Comparison of ENCODE assay signal across 9 mouse cellular contexts in the genomic region with DNA sequence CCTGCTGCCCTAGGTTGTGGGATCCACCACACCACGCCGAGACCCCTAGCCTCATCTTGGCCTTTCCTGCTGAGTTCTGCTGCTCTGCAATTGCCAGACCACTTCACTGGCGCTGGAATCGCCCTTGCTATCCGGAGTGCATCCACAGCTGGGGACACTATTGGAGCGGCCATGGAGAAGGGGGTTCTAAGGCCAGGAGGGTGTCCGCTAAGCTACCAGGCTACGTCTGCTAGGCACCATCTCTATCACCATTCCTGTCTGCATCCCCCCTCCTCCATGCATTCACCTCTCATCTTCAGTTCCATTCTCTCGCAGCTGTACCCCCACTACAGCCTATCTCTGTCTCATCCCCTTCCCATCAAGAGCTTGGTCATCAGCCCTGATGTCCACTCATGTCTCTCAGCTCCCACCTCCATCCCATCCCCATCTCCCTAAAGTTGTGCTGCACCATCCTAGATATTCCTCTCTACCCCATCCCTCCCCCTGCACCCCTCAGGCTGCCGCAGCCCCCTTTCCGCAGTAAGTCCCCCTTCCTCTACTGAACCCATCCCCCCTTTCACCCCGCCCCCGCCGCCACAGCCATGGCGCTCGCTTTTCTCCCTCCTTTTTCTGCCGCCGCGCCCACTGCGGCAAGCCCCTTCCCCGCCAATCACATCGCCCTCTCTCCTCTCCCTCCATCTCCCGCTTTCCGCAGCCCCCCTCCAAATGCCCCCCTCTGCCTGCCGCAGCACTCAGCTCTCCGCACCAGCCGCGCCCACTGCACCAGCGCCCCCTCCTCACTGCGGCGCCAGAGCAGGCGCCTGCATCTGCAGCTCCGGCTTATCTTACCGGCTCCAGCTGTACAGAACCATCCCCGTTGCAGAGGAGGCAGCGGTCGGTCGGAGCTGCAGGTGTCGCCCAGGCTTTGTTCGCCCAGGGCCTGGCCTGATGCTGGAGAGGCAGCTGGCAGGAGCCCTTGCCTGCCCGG. TPM values are rescaled to one million over a fixed set of nuclear protein-coding genes. Genes with fewer than 3 reads are reported as not detected.
A peak's percentile ranks its signal among the peaks of the same experiment; 100 is the strongest.
DNase-seq lines count a peak whose midpoint lies in the region; ATAC-seq and TF ChIP-seq lines count a peak whose summit lies in the region.
"Had no signal": no experiment of that assay in that cellular context is flagged by ENCODE, and none has a peak within 500 bp of the region (broad histone marks: within the 10 kb centered on the region; RNA-seq: fewer than 3 reads in every experiment).

No protein-coding gene starts in this region.

- H3K27ac ChIP-seq in kidney, embryonic 14.5 days (ENCODE audit: low read depth, low read length), result no peak overlapping the region
- H3K27ac ChIP-seq in hindbrain, postnatal 0 days, result peak overlapping the region; percentile 96

- H3K9me3 ChIP-seq in kidney, embryonic 14.5 days (ENCODE audit: control insufficient read depth, low read length), result no peaks in the 10 kb centered on the region
- no peaks in the 10 kb centered on the region for H3K9me3 ChIP-seq in hindbrain, postnatal 0 days (ENCODE audit: low read length)

- ATAC-seq in kidney, embryonic 14.5 days (ENCODE audit: low FRiP score, low TSS enrichment), result peak; percentile 28; the same call in 1 of the 2 replicates
- peak; percentile 84 for ATAC-seq in hindbrain, postnatal 0 days

- H3K9ac ChIP-seq in kidney, embryonic 14.5 days (ENCODE audit: low read depth, low read length), result no peak overlapping the region
- H3K9ac ChIP-seq in hindbrain, postnatal 0 days (replicated peaks; ENCODE audit: low read length), result peak overlapping the region; percentile 83

- peak overlapping the region; percentile 33 for H3K4me3 ChIP-seq in kidney, embryonic 14.5 days (ENCODE audit: low read length)
- peak overlapping the region; percentile 53 for H3K4me3 ChIP-seq in hindbrain, postnatal 0 days (ENCODE audit: low read length)

- WGBS in kidney, embryonic 14.5 days, result 8% methylated on average over 41 of the region's 41 CpGs
- WGBS in hindbrain, postnatal 0 days, result 5% methylated on average over 41 of the region's 41 CpGs

- H3K36me3 ChIP-seq in kidney, embryonic 14.5 days (ENCODE audit: control insufficient read depth, insufficient read depth, low read length), result no peaks in the 10 kb centered on the region
- H3K36me3 ChIP-seq in hindbrain, postnatal 0 days (ENCODE audit: insufficient read depth, low read length), result no peaks in the 10 kb centered on the region

- H3K4me1 ChIP-seq in kidney, embryonic 14.5 days (ENCODE audit: control insufficient read depth, insufficient read depth, low read length), result peaks cover 15% of the 10 kb centered on the region; the same call in 1 of the 2 replicates
- peaks cover 21% of the 10 kb centered on the region for H3K4me1 ChIP-seq in hindbrain, postnatal 0 days (ENCODE audit: insufficient read depth, low read length)

- peak overlapping the region; percentile 54 for H3K4me2 ChIP-seq in kidney, embryonic 14.5 days (replicated peaks; ENCODE audit: low read depth, low read length)
- peak overlapping the region; percentile 67 for H3K4me2 ChIP-seq in hindbrain, postnatal 0 days (ENCODE audit: low read depth, low read length)

- no peaks in the 10 kb centered on the region; the same call in 1 of the 2 replicates for H3K27me3 ChIP-seq in kidney, embryonic 14.5 days (ENCODE audit: control insufficient read depth, insufficient read depth, low read length)
- H3K27me3 ChIP-seq in hindbrain, postnatal 0 days (ENCODE audit: insufficient read depth, low read length), result no peaks in the 10 kb centered on the region

- TF ChIP-seq CTCF in hindbrain, postnatal 0 days (IDR thresholded peaks at IDR 0.05; ENCODE audit: low read depth), result no peak; the same call in 1 of the 2 replicates

- no peak for DNase-seq in kidney, postnatal 36 days
- DNase-seq in embryo, embryonic 10 days (ENCODE audit: low spot score), result peak; percentile 66
- DNase-seq in hindbrain, postnatal 0 days (ENCODE audit: low spot score), result peak; percentile 85
- peak; percentile 37 for DNase-seq in neural tube, embryonic 10.5 days (ENCODE audit: extremely low spot score, low spot score)
- DNase-seq in cerebellum, adult 18-20 months, result no peak
- DNase-seq in urinary bladder, adult 18-20 months (ENCODE audit: low spot score in 2 of 2), result no peak
- no peak for DNase-seq in heart, adult 18-20 months

RNA-seq across cellular contexts. Expression of gene Gpc1, which starts 16.7 kb away (rescaled TPM):
- polyA plus RNA-seq in kidney, embryonic 14.5 days (2014; fragmentation: Nextera tagmentation; extraction: Ambion mirVana), result 46.1 and 55.6 TPM in 2 replicates
- total RNA-seq in hindbrain, postnatal 0 days (2014; rRNA removed), result 196 and 215 TPM in 2 replicates
- polyA plus RNA-seq in hindbrain, postnatal 0 days (2015; fragmentation: Nextera tagmentation; extraction: Ambion mirVana), result 55.5 and 57.8 TPM in 2 replicates
- total RNA-seq in heart, adult 18-20 months (2021), result 100 to 1,000 TPM; 467 to 480 TPM

RNA-seq across cellular contexts. Expression of gene Ankmy1, which starts 54.5 kb away (rescaled TPM):
- 1.1 and 1.4 TPM in 2 replicates for polyA plus RNA-seq in kidney, embryonic 14.5 days (2014; fragmentation: Nextera tagmentation; extraction: Ambion mirVana)
- total RNA-seq in hindbrain, postnatal 0 days (2014; rRNA removed), result 0.25 TPM in 1 of 2 replicates, not detected in the other
- polyA plus RNA-seq in hindbrain, postnatal 0 days (2015; fragmentation: Nextera tagmentation; extraction: Ambion mirVana), result 0.39 and 0.62 TPM in 2 replicates
- total RNA-seq in heart, adult 18-20 months (2021), result not detected
- total RNA-seq: hematopoietic stem cell, adult 5-6 weeks had no signal

RNA-seq across cellular contexts. Expression of gene Dusp28, which starts 58.6 kb away (rescaled TPM):
- polyA plus RNA-seq in kidney, embryonic 14.5 days (2014; fragmentation: Nextera tagmentation; extraction: Ambion mirVana), result 12.5 and 13.7 TPM in 2 replicates
- total RNA-seq in hindbrain, postnatal 0 days (2014; rRNA removed), result 25.2 and 36.6 TPM in 2 replicates
- 21.9 and 22.8 TPM in 2 replicates for polyA plus RNA-seq in hindbrain, postnatal 0 days (2015; fragmentation: Nextera tagmentation; extraction: Ambion mirVana)
- 10 to 100 TPM; 16.9 to 18.5 TPM for total RNA-seq in heart, adult 18-20 months (2021)

Comparison
In these comparisons a context has a peak if more than half of its experiments do, and no peak if none do; other contexts are left out.
1. DNase-seq: peak in embryo, embryonic 10 days (single experiment), hindbrain, postnatal 0 days (single experiment) and neural tube, embryonic 10.5 days (single experiment); none in kidney, postnatal 36 days (0 of 2), cerebellum, adult 18-20 months (0 of 2), urinary bladder, adult 18-20 months (0 of 2) and heart, adult 18-20 months (0 of 2).